Mouse (Mus musculus) lung, postnatal 0 days (tissue): ENCODE results near the gene Sorcs3. TPM values are rescaled to one million over a fixed set of nuclear protein-coding genes. Genes with fewer than 3 reads are reported as not detected.

Experiments
- ATAC-seq: fragments of 200-750 bp; cut with Nextera tagmentation; 2 replicates; pipeline ENCODE4 v1.8.0; 2017; ENCODE audit warnings: moderate library complexity
- DNase-seq: peaks from one replicate; pipeline ENCODE4 v3.0.0-alpha.2; 2016; ENCODE audit warnings: low spot score
- H3K27ac ChIP-seq: fragments of 300-500 bp; sonication (generic); 2 replicates; pipeline ENCODE4 v1.5.1; 2014; ENCODE audit warnings: antibody characterized with exemption, mild to moderate bottlenecking, low read length, mixed read lengths
- H3K27me3 ChIP-seq: fragments of 300-500 bp; sonication (generic); replicated peaks from 2 replicates; pipeline ENCODE4 v1.6.1; 2014; ENCODE audit warnings: low read length, mixed read lengths; ENCODE audit not compliant: insufficient read depth
- H3K36me3 ChIP-seq: fragments of 300-500 bp; sonication (generic); 2 replicates; pipeline ENCODE4 v1.6.1; 2014; ENCODE audit warnings: low read length, mixed read lengths; ENCODE audit not compliant: insufficient read depth
- H3K4me1 ChIP-seq: fragments of 300-500 bp; sonication (generic); 2 replicates; pipeline ENCODE4 v1.6.1; 2014; ENCODE audit warnings: antibody characterized with exemption, low read depth, low read length, mixed read lengths; ENCODE audit not compliant: insufficient read depth
- H3K4me2 ChIP-seq: fragments of 300-500 bp; sonication (generic); replicated peaks from 2 replicates; pipeline ENCODE4 v1.6.1; 2014; ENCODE audit warnings: low read depth, mild to moderate bottlenecking, low read length, moderate library complexity, mixed read lengths
- H3K4me3 ChIP-seq: fragments of 300-500 bp; sonication (generic); 2 replicates; pipeline ENCODE4 v1.5.1; 2014; ENCODE audit warnings: low read depth, low read length
- H3K9ac ChIP-seq: fragments of 300-500 bp; sonication (generic); replicated peaks from 2 replicates; pipeline ENCODE4 v1.6.1; 2014; ENCODE audit warnings: low read depth, mild to moderate bottlenecking
- H3K9me3 ChIP-seq: fragments of 300-500 bp; sonication (generic); 2 replicates; pipeline ENCODE4 v1.6.1; 2016; ENCODE audit warnings: low read length, mixed read lengths
- CTCF ChIP-seq: IDR thresholded peaks from 2 replicates; pipeline ENCODE4 v1.5.1; 2016; ENCODE audit warnings: antibody characterized with exemption, mild to moderate bottlenecking
- EP300 ChIP-seq: IDR thresholded peaks from 2 replicates; pipeline ENCODE4 v1.6.1; 2016; ENCODE audit warnings: antibody characterized with exemption, mild to moderate bottlenecking, control low read depth
- WGBS: fragments of 180-500 bp; shearing (Covaris S2); extraction: QIAGEN DNeasy Blood & Tissue Kit; methylation state at CpG from one replicate; pipeline ENCODE4 v1.1.7; 2014; 5-methylcytosine and 5-hydroxymethylcytosine counted together
- polyA plus RNA-seq: library from polyadenylated mRNA; unstranded; fragments of >200 nt; fragmentation: Nextera tagmentation; extraction: Ambion mirVana; gene quantifications from 2 replicates; pipeline ENCODE4 v1.2.1, GENCODE M21; 2015

Sorcs3 gene
- polyA plus RNA-seq, 1 experiment from 2014 or later, result 0.02 TPM

GRCm38 (mm10) chr19:48503896-48504620 is 298.2 kb downstream of the Sorcs3 start:
- no peak for DNase-seq
- Histone ChIP-seq H3K9ac (no peak overlapping the region), H3K4me3 (no peak overlapping the region), H3K27ac (no peak overlapping the region), H3K4me2 (no peak overlapping the region), H3K27me3 (no peaks in the 10 kb centered on the region), H3K36me3 (no peaks in the 10 kb centered on the region), H3K9me3 (no peaks in the 10 kb centered on the region), H3K4me1 (no peaks in the 10 kb centered on the region)
- no peak for TF ChIP-seq CTCF
- no peak for TF ChIP-seq EP300
- no peak for ATAC-seq
- 38% methylated on average over 2 of the region's 2 CpGs for WGBS

DNA sequence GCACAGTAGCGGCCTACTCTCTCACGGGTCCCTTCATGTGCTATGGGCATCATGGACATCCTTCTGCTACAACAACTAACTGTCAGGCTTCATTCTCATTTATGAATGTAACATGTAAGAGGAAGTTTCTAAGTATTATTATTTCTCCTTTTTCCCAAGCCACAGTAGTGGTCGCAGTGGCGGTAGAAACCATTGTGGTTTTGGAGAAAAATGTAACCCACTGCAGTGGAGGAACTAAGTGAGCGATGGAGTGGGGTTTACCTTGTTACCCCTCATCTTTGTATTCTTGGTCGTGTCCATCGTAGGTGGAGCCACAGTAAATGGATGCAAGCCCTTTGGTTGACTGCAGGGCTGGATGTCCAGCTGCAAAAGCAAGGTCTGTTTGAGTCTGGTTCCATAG is 318.0 kb downstream of the Sorcs3 start:
- Histone ChIP-seq H3K27me3 (no peaks in the 10 kb centered on the region), H3K9ac (no peak overlapping the region), H3K9me3 (no peaks in the 10 kb centered on the region), H3K4me2 (no peak overlapping the region), H3K4me3 (no peak overlapping the region), H3K27ac (no peak overlapping the region), H3K4me1 (no peaks in the 10 kb centered on the region), H3K36me3 (no peaks in the 10 kb centered on the region)
- 87% methylated on average over 7 of the region's 7 CpGs for WGBS
- no peak for TF ChIP-seq EP300
- no peak for TF ChIP-seq CTCF
- no peak for DNase-seq
- ATAC-seq, result no peak

GRCm38 (mm10) chr19:48524527-48525214 is 318.8 kb downstream of the Sorcs3 start:
- Histone ChIP-seq H3K4me3 (no peak overlapping the region), H3K27me3 (no peaks in the 10 kb centered on the region), H3K36me3 (no peaks in the 10 kb centered on the region), H3K4me1 (no peaks in the 10 kb centered on the region), H3K4me2 (no peak overlapping the region), H3K9me3 (no peaks in the 10 kb centered on the region), H3K9ac (no peak overlapping the region), H3K27ac (no peak overlapping the region)
- ATAC-seq, result no peak
- WGBS, result 34% methylated on average over 9 of the region's 9 CpGs
- no peak for TF ChIP-seq EP300
- TF ChIP-seq CTCF, result no peak
- DNase-seq, result no peak

DNA sequence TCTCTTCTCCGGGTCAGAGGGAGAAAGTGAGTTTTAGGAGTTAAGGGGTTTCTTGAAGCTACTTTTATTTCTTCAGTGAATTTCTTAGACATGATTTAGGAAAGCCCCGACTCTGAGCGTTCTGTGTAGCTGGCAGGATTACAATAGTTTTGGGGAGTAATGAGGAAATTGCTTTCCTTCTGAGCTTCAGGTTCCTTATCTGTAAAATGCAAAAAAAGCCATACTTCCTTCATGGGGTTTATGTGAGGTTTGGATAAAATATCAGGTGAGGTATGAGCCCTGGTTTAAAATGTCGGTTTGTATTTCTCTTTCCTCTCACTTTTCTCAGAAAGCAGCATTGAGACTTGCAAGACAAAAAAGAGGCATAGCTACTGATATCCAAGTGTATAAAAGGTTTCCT is 327.8 kb downstream of the Sorcs3 start:
- H3K27me3 ChIP-seq, result no peaks in the 10 kb centered on the region
- no peak for DNase-seq
- WGBS, result 70% methylated on average over 4 of the region's 4 CpGs
- H3K9ac ChIP-seq, result no peak overlapping the region
- H3K4me1 ChIP-seq, result no peaks in the 10 kb centered on the region
- no peak overlapping the region for H3K27ac ChIP-seq
- H3K4me2 ChIP-seq, result no peak overlapping the region
- no peaks in the 10 kb centered on the region for H3K9me3 ChIP-seq
- H3K4me3 ChIP-seq, result no peak overlapping the region
- no peak for TF ChIP-seq EP300
- no peak for TF ChIP-seq CTCF
- no peaks in the 10 kb centered on the region for H3K36me3 ChIP-seq
- ATAC-seq, result no peak

GRCm38 (mm10) chr19:48544294-48544693 is 338.5 kb downstream of the Sorcs3 start:
- TF ChIP-seq EP300 (no peak), CTCF (no peak)
- DNase-seq, result no peak
- Histone ChIP-seq H3K4me1 (no peaks in the 10 kb centered on the region), H3K9me3 (no peaks in the 10 kb centered on the region), H3K9ac (no peak overlapping the region), H3K27me3 (no peaks in the 10 kb centered on the region), H3K4me2 (no peak overlapping the region), H3K4me3 (no peak overlapping the region), H3K27ac (no peak overlapping the region), H3K36me3 (no peaks in the 10 kb centered on the region)
- ATAC-seq, result no peak

DNA sequence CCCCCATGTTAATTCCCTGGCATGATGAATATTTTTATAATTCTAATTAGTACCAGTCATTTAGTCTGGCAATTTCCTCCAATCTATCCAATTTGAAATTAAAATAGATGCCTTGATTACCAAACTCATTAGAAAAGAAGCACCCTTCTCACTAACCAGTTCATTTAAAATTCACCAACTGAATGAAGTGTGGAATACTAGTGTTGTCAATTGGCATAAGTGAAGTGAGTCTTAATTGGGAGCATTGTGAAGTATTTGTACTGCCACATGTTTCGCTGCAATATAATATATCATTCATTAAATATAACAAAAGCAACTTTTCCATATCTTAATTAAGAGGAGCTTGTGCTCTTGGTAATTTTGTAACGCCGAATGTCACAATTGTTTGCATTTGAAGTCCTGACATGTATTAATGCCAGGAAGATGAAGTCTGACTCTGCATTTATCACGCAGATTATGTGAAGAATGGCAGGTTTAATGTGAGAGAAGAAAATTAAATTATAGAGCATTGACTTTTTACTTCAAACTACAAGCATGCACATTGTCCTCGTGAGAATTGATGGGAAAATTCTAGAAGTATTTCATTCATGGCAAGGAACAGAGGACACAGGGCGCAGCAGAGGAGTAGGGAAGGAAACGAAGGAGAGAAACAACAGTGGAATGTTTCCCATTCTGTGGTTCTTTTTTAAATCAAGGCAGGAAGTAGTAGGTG is 339.8 kb downstream of the Sorcs3 start:
- ATAC-seq (no peak), DNase-seq (no peak)
- H3K4me3 ChIP-seq, result no peak overlapping the region
- no peaks in the 10 kb centered on the region for H3K4me1 ChIP-seq
- WGBS, result 79% methylated on average over 7 of the region's 7 CpGs
- no peaks in the 10 kb centered on the region for H3K36me3 ChIP-seq
- H3K9me3 ChIP-seq, result no peaks in the 10 kb centered on the region
- H3K4me2 ChIP-seq, result no peak overlapping the region
- no peak overlapping the region for H3K9ac ChIP-seq
- TF ChIP-seq EP300 (no peak), CTCF (no peak)
- H3K27me3 ChIP-seq, result no peaks in the 10 kb centered on the region
- no peak overlapping the region for H3K27ac ChIP-seq
